Mouse (Mus musculus) MEL-GATA-1-ER (cell line): ENCODE data around the gene Nmnat2.

ENCODE experiments used
- DNase-seq: peaks from one replicate; pipeline ENCODE4 v3.0.0-alpha.2; 2012; ENCODE audit warnings: low read depth; ENCODE audit errors: extremely low read depth

Gene Nmnat2

DNA sequence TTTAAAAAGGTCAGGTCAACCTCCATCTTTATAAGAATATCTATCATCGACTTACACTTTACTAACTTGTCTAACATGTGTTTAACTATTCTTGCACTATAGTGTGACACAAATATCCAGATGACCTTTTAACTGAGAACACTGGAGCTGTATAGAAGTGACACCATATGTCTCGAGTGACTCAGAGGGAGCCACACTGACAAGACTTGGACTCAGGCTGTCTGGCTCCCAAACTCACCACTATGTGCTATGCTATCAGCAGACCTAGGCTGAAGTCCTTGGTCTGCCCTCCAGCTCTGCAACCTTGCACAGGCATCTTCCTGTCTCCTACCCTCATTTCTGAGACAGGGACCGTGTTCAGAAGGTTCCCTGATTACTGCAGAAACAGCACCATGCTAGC, 209.0 kb downstream of the Nmnat2 start:
- DNase-seq = no peak

DNA sequence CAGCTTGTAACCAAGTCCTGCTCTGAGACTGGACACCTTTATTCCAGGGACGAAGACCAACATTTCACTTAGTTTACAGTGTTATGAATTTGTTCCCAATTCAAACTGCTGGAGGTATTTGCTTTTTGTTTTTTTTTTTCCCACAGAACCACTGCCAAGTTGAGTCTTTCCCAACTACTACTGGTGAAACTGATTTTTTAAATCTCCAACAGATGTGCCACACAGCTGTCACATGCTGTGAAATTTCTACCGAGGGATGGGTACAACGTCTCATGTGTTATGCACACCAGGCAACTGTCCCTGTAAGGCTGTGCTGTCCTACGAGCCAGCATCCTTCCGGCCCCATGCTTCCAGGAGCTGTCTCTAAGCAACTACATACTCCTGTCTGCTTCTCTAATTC, 213.5 kb downstream of the Nmnat2 start:
- DNase-seq = no peak
